Comparison of ENCODE assay signal across 9 mouse cellular contexts in the genomic region with DNA sequence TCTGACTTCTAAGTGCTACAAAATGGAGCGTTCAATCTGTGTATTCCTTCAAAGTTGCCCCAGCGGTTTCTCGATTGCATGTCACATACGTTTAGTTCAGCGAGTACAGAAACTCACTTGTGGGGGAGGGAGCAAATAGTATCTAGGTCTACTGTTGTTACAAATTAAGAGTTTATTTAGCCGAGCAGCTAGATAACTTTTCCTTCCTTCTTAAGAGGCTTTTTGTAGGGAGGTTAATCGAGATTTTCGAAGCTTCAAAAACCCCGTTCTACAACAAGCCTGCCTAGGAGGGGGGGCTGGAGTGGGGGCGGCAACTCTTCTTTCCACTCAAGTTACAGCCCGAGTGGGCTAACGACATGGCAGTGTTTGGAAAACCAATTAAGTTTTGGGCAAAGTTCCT. TPM values are rescaled to one million over a fixed set of nuclear protein-coding genes. Genes with fewer than 3 reads are reported as not detected.
DNase-seq lines count a peak whose midpoint lies in the region; ATAC-seq and TF ChIP-seq lines count a peak whose summit lies in the region.
"Had no signal": no experiment of that assay in that cellular context is flagged by ENCODE, and none has a peak within 500 bp of the region (broad histone marks: within the 10 kb centered on the region; RNA-seq: fewer than 3 reads in every experiment).

No protein-coding gene starts in this region.

- in situ Hi-C loops in ES-E14 (cut with MboI; ENCODE audit: low sequenced_read_pairs in 2 of 2, unreplicated experiment in 2 of 2): no loop called here

- H3K4me3 ChIP-seq in ES-E14 (ENCODE audit: insufficient read depth in 1 of 2, low read depth in 1 of 2, low read length in 2 of 2, poor library complexity in 1 of 2, severe bottlenecking in 1 of 2): peak overlapping the region; percentile 62 to 99
- H3K4me3 ChIP-seq in heart, postnatal 0 days (ENCODE audit: low read depth, low read length): peak overlapping the region; percentile 82
- H3K4me3 ChIP-seq in liver, embryonic 15.5 days (replicated peaks): peak overlapping the region; percentile 57

- TF ChIP-seq EP300 in heart, postnatal 0 days (IDR thresholded peaks at IDR 0.05; ENCODE audit: low read depth): no peak

- no peak for TF ChIP-seq CTCF in heart, postnatal 0 days (IDR thresholded peaks at IDR 0.05; ENCODE audit: low read depth)

- no peak for ATAC-seq in heart, postnatal 0 days (ENCODE audit: insufficient read depth, low read depth)
- ATAC-seq in liver, embryonic 15.5 days (ENCODE audit: insufficient read depth): no peak

- peaks cover 3 to 5% of the 10 kb centered on the region in 2 experiments; a peak in 2 of 4 replicates for H3K4me1 ChIP-seq in ES-E14 (ENCODE audit: control insufficient read depth in 2 of 2, insufficient read depth in 2 of 2, low read length in 2 of 2, poor library complexity in 1 of 2)
- H3K4me1 ChIP-seq in heart, postnatal 0 days (ENCODE audit: control insufficient read depth, insufficient read depth): peaks cover 3% of the 10 kb centered on the region; the same call in 1 of the 2 replicates
- H3K4me1 ChIP-seq in liver, embryonic 15.5 days (replicated peaks): 0 out of 2 replicates have a peak, but pooled peaks cover 6% of the 10 kb centered on the region

- peaks cover 10% of the 10 kb centered on the region for H3K36me3 ChIP-seq in ES-E14 (ENCODE audit: control insufficient read depth, insufficient read depth, low read length, poor library complexity, severe bottlenecking)
- H3K36me3 ChIP-seq in heart, postnatal 0 days (replicated peaks; ENCODE audit: control insufficient read depth, insufficient read depth, low read length): peaks cover 26% of the 10 kb centered on the region
- 0 out of 2 replicates have a peak, but pooled peaks cover 5% of the 10 kb centered on the region for H3K36me3 ChIP-seq in liver, embryonic 15.5 days (replicated peaks)

- H3K9me3 ChIP-seq in ES-E14 (ENCODE audit: control insufficient read depth, insufficient read depth, low read depth, low read length): no peaks in the 10 kb centered on the region
- H3K9me3 ChIP-seq in heart, postnatal 0 days (replicated peaks; ENCODE audit: control insufficient read depth, low read length): no peaks in the 10 kb centered on the region
- H3K9me3 ChIP-seq in liver, embryonic 15.5 days (replicated peaks): no peaks in the 10 kb centered on the region

- peak; percentile 19 to 25 for DNase-seq in cerebellum, postnatal 10 days
- no peak for DNase-seq in cerebellum, adult 11-12 months
- DNase-seq in ES-E14 (ENCODE audit: low read depth, low spot score): no peak
- DNase-seq in heart, postnatal 0 days (ENCODE audit: low spot score): peak; percentile 51
- DNase-seq in yolk sac, embryonic 10.5 days (ENCODE audit: low spot score): peak; percentile 20
- no peak for DNase-seq in cerebellum, adult 11 months
- DNase-seq in T-cell, adult 2 months (ENCODE audit: low spot score): no peak

- WGBS in heart, postnatal 0 days: 1% methylated on average over 12 of the region's 12 CpGs
- WGBS in liver, embryonic 15.5 days (ENCODE audit: insufficient replicate concordance): 5% methylated on average over 12 of the region's 12 CpGs

- H3K4me2 ChIP-seq in heart, postnatal 0 days (ENCODE audit: low read depth, low read length): peak overlapping the region; percentile 76
- peak overlapping the region; percentile 59 for H3K4me2 ChIP-seq in liver, embryonic 15.5 days

- peak overlapping the region; percentile 98; the same call in 1 of the 2 replicates for H3K9ac ChIP-seq in ES-E14 (ENCODE audit: insufficient read depth, low read depth, low read length, poor library complexity, severe bottlenecking)
- H3K9ac ChIP-seq in heart, postnatal 0 days (replicated peaks; ENCODE audit: low read depth, low read length): peak overlapping the region; percentile 96
- H3K9ac ChIP-seq in liver, embryonic 15.5 days: no peak overlapping the region

- H3K27ac ChIP-seq in ES-E14 (ENCODE audit: insufficient read depth, low read depth, low read length, poor library complexity, severe bottlenecking): no peak overlapping the region
- peak overlapping the region; percentile 97 for H3K27ac ChIP-seq in heart, postnatal 0 days (ENCODE audit: low read depth)
- peak overlapping the region; percentile 65; the same call in 1 of the 2 replicates for H3K27ac ChIP-seq in liver, embryonic 15.5 days (replicated peaks)

- H3K27me3 ChIP-seq in heart, postnatal 0 days (ENCODE audit: control insufficient read depth, insufficient read depth, low read length): no peaks in the 10 kb centered on the region
- peaks cover 88% of the 10 kb centered on the region for H3K27me3 ChIP-seq in liver, embryonic 15.5 days
- H3K27me3 ChIP-seq: CH12.LX had no signal

TF ChIP-seq in ES-E14, 5 proteins besides CTCF, POLR2A, EP300 and RAD21:
- no peak for TF ChIP-seq CHD2 (IDR thresholded peaks at IDR 0.05; ENCODE audit: low read depth, low read length)
- no peak for TF ChIP-seq HCFC1 (IDR thresholded peaks at IDR 0.05; ENCODE audit: borderline replicate concordance, insufficient read depth, low read length)
- TF ChIP-seq ZNF384 (IDR thresholded peaks at IDR 0.05; ENCODE audit: low read depth, low read length): no peak
- TF ChIP-seq ZC3H11A (IDR thresholded peaks at IDR 0.05; ENCODE audit: borderline replicate concordance, low read depth, low read length): no peak
- no peak for TF ChIP-seq MAFK (IDR thresholded peaks at IDR 0.05; ENCODE audit: insufficient read depth, low read depth, low read length)

RNA-seq across cellular contexts. Expression of a gene that starts 1.6 kb away (rescaled TPM):
- total RNA-seq in ES-E14 (2012; rRNA removed): 50.4 and 58.5 TPM in 2 replicates
- total RNA-seq in heart, postnatal 0 days (2014; rRNA removed; ENCODE audit: low replicate concordance): 50.6 and 64.9 TPM in 2 replicates
- 12.8 and 12.9 TPM in 2 replicates for polyA plus RNA-seq in heart, postnatal 0 days (2015; fragmentation: Nextera tagmentation; extraction: Ambion mirVana)
- 3.2 and 3.7 TPM in 2 replicates for polyA plus RNA-seq in liver, embryonic 15.5 days (2015; fragmentation: Nextera tagmentation; extraction: Ambion mirVana)
- total RNA-seq: CH12.LX had no signal

RNA-seq across cellular contexts. Expression of a gene that starts 39.8 kb away (rescaled TPM):
- total RNA-seq in ES-E14 (2012; rRNA removed): 2.4 and 3.0 TPM in 2 replicates
- total RNA-seq in heart, postnatal 0 days (2014; rRNA removed; ENCODE audit: low replicate concordance): 2.7 and 6.4 TPM in 2 replicates
- polyA plus RNA-seq in heart, postnatal 0 days (2015; fragmentation: Nextera tagmentation; extraction: Ambion mirVana): 3.0 TPM in 2 replicates
- 0.84 and 0.88 TPM in 2 replicates for polyA plus RNA-seq in liver, embryonic 15.5 days (2015; fragmentation: Nextera tagmentation; extraction: Ambion mirVana)

Comparison
In these comparisons a context has a peak if more than half of its experiments do, and no peak if none do; other contexts are left out.
1. DNase-seq: peak in cerebellum, postnatal 10 days (2 of 2), heart, postnatal 0 days (single experiment) and yolk sac, embryonic 10.5 days (single experiment); none in cerebellum, adult 11-12 months (single experiment), ES-E14 (single experiment), cerebellum, adult 11 months (single experiment) and T-cell, adult 2 months (single experiment).
2. Peak in every context shown above with its lines, with median percentiles within 50 percentile points of each other: H3K4me3 ChIP-seq.